Mouse (Mus musculus) adrenal gland, adult 2 months (tissue): ENCODE measurements around the gene Rgs6. TPM values are rescaled to one million over a fixed set of nuclear protein-coding genes. Genes with fewer than 3 reads are reported as not detected.
A peak's percentile ranks its signal among the peaks of the same experiment; 100 is the strongest.

Experiments used
- DNase-seq: peaks from one replicate; pipeline ENCODE4 v3.0.0; 2021
- polyA plus RNA-seq: library from polyadenylated mRNA; depleted of rRNA; stranded (reverse); fragments of >200 nt; gene quantifications from 2 replicates; pipeline ENCODE4 v1.2.3, GENCODE M21; 2012
- total RNA-seq, 2 experiments: library from RNA; stranded (reverse); gene quantifications; 2 replicates each; pipeline ENCODE4 v1.2.3; 2021

Rgs6 gene
- total and polyA plus RNA-seq, 3 experiments, result 0.16 to 0.76 (median 0.75) TPM

DNA sequence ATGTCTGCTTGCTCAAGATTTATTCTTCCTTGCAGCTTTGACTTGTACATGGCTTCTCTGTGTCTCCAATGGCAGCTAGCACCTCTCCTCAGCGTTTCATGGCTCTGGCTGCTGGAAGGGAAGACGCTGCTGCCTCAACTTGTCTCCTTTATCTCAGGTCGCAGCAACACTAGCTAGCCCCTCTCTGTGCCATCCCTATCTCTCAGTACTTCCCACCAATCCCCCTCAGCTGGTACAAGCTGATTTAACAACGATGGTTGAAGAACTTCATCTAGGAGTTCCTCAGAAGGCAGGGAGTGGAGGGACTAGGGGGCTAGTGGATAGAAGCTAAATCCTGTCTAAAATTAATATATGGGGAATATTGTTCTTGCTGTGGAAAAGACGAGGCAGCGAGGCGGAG lies 503.9 kb downstream of the Rgs6 start:
- no peak for DNase-seq

DNA sequence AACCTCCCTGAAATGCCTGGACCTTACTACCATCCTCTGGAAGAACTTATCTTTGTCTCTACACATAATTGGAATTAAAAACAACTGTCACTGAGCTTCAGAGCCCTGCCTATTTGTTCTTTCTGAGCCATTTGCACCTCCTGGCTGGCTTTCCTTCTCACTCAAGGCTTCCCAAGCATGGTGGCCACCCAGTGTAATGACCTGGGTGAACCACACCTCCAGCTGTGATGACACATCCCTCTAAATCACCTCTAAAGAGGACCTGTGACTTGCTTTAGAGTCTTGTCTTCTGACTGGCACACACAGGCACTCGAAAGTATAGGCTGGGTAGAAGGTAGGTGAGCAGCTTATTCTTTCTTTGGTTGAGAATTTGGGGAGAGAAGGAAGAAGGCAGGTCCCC lies 509.7 kb downstream of the Rgs6 start:
- no peak for DNase-seq

DNA sequence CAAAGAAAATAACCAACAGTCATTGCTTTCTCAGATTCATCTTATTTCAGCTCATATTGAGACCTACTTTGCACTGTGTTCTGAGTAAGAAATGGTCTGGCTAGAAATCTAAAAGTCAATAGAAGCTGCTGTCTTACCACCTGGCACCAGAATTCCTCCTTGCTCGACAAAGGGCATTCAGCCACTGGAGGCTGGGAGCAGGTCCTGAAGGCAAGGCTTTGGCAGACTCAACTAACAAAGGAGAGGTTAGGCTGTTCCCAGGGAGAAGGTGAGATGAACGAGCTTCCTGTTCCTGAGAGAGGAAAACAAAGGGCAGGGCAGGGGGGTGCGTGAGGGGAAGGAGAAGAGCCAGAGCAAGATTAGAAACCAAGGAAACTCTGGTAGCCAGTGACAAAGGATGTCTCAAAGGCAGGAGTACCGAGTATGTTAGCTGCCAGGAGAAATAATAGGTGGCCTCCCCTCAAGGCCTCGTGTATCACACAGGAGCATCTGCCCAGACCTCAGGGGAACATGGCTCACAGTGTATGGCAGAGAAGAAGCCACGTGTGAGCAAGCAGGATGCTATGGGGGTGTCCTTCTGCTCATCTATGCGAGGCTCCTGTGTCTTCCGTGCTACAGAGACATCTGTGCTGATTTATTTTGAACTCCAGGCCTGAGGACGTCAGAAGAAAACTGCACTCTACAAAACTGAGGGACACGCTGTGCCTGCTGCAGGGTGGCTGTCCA lies 510.7 kb downstream of the Rgs6 start:
- no peak for DNase-seq

DNA sequence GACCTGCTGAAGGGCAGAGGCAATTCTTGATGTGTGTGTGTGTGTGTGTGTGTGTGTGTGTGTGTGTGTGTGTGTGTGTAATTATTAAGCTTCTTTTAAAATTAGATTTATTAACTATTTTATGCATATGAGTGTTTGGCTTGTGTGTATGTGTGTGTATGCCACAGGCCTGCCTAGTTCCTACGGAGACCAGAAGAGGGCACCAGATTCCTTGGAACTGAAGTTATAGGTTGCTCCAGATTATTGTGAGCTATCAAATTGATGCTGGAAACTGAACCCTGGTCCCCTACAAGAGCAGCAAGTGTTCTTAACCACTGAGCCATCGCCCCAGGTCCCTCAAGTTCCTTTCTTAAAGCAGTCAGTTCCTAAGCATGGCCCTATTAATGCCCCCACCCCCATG lies 511.8 kb downstream of the Rgs6 start:
- DNase-seq, result no peak

DNA sequence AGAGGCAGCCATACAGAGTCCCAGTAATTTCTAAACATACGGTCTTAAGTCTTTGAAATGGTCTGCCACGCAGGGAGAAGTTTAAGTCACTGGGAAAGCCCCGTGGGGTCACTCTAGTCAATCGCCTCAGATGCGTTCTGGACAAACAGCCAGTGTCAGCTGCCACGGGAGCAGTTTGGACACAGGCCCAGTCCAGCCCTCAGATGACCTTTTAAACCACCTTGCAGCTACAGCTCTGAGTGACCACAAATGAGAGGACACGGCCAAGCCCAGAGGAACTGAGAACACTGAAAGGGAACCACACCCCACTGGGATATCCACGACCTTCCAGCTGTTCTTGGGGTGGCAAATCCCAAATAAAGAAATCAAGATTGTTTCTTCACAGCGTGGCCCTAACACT lies 512.3 kb downstream of the Rgs6 start:
- peak; percentile 90 for DNase-seq

DNA sequence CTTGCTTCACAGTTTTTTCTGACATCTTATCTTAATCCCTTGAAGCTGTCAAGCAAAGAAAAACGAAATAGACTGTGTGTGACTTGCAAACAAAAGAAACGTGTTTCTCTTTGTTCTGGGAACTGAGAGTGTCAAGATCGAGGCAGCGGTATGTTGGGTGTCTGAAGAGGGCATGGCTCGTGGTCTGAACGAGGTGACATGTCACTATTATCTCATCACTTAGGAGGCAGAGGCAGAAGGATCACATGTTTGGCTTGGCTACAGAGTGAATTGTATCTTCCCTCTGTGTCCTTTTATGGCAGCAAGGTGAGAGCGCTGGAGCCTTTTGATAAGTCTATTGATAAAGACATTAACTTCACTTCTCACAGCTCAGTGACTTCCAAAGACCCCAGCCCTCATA lies 512.8 kb downstream of the Rgs6 start:
- DNase-seq, result no peak

DNA sequence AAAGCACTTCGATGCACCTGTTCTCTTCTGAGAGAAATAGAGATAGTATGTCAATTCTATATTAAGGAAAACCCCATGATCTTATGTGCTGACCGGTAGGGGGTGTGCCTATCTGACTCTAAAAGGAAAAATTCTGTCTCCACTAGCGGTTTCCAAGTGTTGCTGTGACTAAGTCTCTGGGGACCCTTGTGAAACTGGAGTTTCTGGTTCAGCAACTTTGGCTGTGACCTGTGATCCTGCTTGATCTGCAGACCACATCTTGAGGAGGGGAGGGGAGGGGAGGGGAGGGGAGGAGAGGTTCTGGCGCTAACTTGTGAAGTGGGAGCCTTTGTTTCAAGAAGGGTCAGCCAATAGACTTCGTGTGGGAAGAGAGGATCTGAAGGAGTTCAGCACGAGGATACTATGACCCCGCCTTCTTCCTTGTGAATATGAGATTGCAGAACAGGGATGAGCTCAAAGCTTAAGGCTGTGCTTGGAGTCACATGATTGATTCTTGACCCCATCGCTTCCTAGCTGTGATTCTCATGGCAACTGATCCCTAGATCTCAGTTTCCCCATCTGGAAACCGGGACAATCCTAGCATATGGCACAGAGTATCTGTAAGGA lies 517.5 kb downstream of the Rgs6 start:
- DNase-seq, result no peak

DNA sequence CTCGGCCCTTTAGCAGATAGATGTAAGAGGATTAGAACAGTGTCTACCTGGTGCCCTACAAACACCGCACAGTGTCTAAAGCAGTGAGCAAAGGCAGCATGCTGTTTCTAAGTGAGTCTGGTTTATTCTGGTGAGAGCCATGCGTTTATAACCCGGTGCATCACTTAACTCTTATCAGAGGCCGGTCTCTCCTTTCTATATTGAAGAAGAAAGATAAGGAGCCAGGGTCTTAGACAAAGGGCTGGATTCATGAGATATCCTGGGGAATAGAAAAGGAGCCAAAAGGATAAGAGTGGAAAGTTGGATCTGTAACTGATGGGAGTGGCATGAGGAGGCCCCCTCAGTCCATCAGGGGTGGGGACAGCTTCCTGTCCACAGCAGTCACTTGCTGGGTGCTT lies 518.0 kb downstream of the Rgs6 start:
- DNase-seq, result no peak

DNA sequence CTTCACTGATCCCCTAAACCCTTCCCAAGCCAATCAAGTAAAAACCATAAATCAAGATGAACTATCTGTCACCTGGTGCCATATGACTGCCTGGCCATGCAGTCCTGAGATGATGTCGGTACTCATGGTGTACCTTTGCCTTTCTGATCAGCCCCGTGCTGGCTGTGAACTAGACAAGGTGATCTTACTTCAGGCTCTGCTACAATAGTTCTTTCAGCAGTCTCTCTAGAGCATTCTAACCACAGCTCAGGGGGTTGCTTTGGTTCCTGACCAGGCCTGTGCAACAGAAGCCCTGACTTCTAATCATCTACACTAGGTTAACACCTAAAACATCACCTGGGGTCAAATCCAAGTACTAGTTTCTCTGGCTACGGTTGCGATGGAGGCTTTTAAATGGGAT lies 521.4 kb downstream of the Rgs6 start:
- no peak for DNase-seq

DNA sequence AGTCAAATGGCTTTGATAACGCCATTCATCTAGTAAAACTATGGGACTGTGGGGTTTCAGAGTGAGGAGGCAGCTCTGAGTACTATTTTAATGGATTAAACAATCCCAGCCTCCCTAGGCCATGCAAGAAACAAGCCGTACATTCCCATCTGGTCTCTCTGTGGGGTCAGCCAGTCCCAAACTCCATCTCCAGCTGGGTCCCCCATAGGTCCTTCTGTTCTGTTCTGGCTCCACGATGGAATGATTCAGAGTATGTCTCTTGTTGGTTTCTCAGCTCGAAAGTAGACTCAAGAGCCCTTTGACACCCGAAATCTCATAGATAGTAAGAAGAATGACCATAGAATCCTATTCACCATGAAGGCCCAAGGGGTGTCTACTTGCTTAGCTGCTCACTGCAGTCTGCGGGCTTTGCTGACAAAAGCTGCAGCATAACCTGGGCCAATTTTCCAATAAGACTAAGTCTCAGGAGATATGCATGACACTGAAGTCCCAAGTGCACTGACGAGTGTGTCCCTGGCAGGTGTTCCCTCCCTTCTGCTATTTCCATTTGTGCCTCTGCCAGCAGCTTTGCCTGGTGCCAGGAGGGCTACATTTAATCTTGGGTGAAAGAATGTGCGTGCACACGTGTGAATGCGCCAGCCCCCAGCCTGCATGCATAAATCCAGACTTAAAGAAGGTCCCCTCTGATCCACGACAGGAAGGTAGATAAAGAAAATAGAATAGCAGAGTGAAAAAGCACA lies 522.0 kb downstream of the Rgs6 start:
- DNase-seq, result no peak

DNA sequence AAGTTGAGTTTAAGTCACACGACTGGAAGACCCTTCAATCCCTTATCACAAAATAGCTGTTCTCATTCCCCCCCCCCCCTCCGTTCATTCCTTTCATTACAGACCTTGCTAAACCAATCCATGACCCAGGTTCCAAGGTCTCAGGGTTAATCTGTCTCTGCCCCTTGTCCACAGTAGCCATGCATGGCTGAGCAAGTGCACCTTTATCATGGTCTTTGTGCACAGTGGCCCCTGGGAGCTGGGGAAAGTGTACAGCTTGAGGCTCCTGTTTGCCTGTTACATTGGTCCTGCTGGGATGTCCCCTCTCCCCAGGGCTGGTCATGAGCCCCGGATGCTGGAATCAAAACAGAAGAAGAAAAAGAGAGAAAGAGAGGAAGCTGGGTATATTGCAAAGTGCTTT lies 522.6 kb downstream of the Rgs6 start:
- no peak for DNase-seq

DNA sequence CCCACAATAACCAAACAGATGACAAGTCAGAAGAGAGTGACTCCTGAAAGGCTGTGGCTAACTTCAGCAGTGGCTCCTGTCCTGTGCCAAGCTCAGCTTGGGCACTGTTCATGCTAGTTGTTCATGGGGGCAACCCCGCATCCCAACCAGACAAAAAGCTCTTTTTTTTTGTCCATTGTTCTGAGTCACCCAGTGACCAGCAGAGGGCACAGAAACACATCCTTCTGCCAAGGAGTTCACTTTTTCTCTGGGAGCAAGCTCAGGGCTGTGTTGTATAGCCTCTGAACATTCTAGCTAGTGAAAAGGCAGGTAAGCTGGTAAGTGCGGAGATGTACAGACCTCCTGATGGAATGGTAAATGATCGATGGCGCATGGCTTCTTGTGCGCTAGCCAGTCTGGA lies 524.2 kb downstream of the Rgs6 start:
- no peak for DNase-seq

DNA sequence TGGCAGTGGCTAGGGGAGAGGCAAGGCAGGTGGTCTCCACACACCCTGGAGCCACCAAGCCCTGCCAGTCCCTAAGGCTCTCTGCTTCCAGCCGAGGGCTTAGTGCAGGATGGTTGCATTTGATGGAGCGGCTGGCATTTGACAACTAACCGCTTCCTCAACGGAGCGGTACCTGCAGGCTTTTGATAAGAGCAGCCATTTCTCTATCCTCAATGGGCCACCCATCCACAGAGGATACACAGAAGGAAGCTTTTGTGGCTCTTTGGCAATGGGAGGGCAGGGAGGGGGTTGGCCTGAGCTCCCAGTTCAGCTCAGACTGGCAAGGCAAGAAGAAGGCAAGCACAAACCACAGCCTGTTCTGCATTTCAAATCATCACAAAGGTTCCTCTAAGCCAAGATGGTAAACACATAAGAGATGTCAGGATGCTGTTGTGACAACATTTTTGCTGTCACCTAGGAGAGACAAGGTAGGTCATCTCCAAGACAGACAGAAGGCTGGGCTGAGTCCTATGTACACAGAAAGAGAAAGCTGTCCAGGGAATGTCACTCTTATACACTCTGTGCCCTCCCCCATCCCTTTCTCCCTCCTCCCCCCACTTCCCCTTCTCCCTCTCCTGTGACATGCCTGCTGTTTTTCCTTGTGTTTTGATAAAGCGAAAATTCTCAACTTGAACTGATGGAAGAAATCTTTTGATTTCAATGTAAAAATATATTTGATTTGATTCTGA lies 525.0 kb downstream of the Rgs6 start:
- no peak for DNase-seq

DNA sequence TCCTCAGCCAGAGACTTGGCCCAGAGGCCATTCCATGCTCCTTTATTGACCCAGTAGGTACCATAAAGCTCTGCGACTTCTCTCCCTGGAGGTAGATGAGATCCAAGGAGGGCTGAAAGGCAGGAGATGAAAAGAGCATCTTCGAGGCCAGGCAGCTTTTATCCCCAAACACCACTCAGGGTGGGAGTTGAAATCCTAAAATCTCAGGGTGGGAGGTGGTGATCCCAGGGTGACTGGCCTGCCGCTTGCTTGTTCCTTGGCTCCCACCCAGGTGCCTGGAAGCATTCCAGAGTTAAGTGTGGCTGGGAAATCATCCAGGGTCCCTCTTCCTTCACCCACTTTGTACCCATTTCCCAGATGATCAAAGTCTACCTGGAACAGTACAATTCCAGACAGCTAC lies 525.9 kb downstream of the Rgs6 start:
- DNase-seq, result no peak

DNA sequence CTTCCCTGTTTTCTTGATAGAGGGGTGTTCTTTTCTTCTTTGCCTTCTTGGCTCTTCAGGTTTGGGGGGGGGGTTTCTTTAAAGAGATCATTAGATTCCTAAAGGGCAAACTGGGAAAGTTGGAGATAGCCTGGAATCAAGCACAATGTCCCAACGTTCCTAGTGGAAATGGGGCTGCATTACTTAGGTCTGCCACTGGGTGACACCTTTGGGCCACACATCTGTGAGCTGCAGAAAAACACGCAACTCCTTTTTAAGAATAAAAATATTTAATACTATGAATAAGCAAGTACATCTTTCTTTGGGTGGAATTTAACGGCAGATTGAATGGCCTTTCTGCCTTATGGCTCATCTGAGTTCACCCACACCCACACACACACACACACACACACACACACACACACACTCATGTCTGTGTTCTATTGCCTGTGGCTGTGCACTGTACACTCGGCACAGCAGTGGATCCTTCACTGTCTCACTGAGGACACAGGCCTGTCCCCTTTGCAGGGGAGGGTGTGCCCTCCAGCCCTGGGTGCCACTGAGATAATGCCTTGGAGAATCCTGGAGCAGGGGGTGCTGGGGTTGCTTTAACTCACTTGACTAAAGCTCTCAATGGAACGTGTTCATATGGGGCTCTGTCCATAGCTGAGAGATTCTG lies 526.4 kb downstream of the Rgs6 start:
- DNase-seq, result peak; percentile 73

DNA sequence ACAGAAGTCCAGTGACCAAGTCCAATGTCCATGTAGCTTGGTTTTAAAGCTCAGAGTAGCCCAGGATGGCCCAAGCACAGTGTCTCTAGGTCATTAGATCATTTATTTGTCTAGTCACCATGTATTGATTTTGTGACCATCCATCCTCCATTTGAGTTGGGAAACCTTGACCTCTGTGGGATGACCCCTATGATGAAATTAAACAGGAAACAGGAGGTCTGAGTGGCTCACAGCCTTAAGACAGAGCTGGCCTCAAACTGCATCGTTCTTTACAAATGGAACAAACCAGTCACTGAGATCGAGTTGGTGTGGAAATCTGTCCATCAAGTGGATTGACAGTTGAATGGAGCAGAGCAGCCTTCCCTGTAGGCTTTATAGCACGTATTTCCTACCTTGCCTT lies 536.0 kb downstream of the Rgs6 start:
- DNase-seq, result no peak

DNA sequence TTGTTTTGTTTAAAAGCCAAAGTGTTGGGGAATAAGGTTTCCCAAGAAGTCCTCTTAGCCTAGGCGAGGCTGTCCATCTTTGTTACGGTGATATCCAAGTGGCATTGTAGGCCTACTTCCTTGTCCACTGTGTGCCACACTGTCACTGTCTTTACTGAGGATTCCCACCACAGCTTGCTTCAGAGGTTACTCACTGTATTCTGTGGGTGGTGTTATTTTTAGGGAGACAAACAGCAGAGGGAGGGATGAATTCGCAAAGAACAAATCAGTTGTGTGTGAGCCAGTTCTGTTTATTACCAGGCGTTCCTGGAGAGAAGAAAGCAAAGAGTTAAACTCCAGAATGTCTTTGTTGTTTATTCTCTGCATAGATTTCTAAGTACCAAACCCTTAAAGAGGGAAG lies 537.2 kb downstream of the Rgs6 start:
- DNase-seq, result no peak

DNA sequence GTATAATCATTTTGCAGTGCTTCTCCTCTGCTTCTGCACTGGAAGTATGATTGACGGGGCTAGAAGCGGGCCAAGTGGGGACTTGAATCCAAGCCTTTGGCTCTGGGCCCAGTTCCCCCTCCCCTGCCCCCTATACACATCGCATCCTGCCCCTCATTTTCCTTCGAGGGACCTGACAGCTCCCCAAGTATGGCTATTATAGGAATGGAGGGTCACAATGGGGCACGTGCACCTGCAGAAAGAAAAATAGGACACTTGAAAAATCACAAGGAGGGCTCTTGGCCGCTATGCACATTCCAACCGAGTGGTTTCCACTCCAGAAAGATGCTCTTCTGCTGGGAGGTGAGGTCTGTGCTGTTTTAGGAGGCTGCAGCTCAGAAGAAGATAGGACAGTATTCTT lies 538.8 kb downstream of the Rgs6 start:
- DNase-seq, result no peak

DNA sequence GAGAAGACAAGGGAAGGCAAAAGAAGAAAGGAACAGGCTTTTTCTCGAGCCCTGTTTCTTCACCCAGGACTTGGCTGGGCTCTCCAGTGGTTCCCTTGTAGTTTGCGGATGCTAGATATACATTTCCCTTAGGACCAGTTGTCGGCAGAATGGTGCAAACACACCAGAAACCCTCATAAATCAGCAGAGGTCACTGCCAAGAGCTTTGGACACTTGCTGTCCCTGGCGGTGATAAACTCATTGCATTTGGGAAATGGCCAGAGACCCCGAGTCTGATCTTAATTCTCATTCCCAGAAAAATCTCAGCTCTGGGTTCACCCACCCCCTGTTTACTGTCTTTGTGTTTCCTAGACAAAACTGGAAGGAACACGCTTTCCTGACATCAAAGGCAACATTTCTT lies 539.9 kb downstream of the Rgs6 start:
- no peak for DNase-seq

DNA sequence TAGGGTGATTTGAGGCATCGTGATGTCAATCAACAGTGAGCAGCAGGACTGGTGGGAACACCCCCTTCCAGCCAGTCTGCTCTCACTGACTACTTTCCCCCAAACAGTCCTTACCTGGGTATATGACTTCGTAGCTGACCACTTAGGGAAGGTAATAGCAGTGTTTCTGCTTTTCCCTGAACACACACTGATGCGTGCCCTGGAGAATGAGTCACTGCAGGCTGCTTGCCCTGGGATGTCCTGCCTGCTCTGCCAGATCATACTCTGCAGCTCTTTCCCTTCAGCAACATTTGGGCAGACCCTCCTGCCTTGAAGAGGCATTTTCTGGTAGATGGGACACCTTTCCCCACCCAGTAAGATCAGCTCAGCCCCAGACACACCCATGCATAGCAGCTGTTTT lies 540.5 kb downstream of the Rgs6 start:
- DNase-seq, result no peak

DNA sequence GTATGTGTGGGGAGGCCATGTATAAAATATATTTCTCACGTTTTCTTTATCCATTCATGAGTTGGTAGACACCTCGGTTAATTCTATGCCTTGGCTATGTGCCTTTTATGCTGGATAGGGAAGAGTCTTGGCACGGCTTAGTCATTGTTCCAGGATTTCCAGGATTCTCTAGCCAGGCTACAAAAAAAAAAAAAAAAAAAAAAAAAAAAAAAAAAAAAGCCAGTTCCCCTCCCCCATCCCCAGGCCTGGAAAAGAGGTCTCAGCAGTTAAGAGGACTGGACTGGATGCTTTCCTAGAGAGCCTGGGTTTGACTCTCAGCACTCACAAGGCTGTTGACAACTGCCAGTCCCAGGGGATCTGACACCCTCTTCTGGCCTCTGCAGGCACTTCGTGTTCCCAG lies 543.3 kb downstream of the Rgs6 start:
- DNase-seq, result no peak

DNA sequence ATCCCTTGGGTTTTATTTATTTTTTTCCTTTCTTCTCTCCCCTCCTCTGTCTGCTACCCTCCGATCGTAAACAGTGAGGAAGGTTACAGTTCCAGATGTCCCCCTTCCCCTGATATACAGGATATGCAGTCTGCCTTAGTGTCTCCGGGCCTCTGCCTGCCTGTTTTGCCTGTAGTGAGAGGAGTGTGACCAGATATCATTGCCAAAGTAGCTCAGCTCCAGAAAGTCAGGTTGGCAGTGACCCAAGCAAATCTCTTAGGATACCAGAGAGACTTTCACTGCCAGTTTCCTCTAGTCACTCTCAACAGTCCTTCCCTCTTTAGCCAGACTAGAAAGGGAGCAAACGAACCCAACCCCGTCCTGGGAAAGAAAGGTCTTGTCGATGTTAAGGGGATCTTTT lies 545.7 kb downstream of the Rgs6 start:
- peak; percentile 57 for DNase-seq
